Mouse (Mus musculus) limb, embryonic 13.5 days (tissue): Measurements from ENCODE around the gene Gm20924. TPM values are rescaled to one million over a fixed set of nuclear protein-coding genes. Genes with fewer than 3 reads are reported as not detected.
"Not testable (repeated sequence)": the region's sequence is repeated elsewhere in the genome, so short reads cannot be mapped to it uniquely, and the experiment has no call there.

Experiments used
- ATAC-seq: fragments of 200-750 bp; cut with Nextera tagmentation; 2 replicates; pipeline ENCODE4 v1.8.0; 2017; ENCODE audit warnings: low read depth, moderate number of reproducible peaks, moderate TSS enrichment; ENCODE audit not compliant: low FRiP score
- H3K27ac ChIP-seq: fragments of 300-500 bp; sonication (generic); 2 replicates; pipeline ENCODE4 v1.5.1; 2015; ENCODE audit warnings: inconsistent platforms, mild to moderate bottlenecking, moderate library complexity
- H3K27me3 ChIP-seq: fragments of 300-500 bp; sonication (generic); 2 replicates; pipeline ENCODE4 v1.6.1; 2015; ENCODE audit warnings: mild to moderate bottlenecking, inconsistent platforms
- H3K36me3 ChIP-seq: fragments of 300-500 bp; sonication (generic); 2 replicates; pipeline ENCODE4 v1.6.1; 2015; ENCODE audit warnings: inconsistent platforms, mild to moderate bottlenecking, moderate library complexity
- H3K4me1 ChIP-seq: fragments of 300-500 bp; sonication (generic); 2 replicates; pipeline ENCODE4 v1.6.1; 2015; ENCODE audit warnings: inconsistent platforms
- H3K4me2 ChIP-seq: fragments of 300-500 bp; sonication (generic); replicated peaks from 2 replicates; pipeline ENCODE4 v1.6.1; 2015; ENCODE audit warnings: inconsistent platforms, mild to moderate bottlenecking, moderate library complexity
- H3K4me3 ChIP-seq: fragments of 300-500 bp; sonication (generic); 2 replicates; pipeline ENCODE4 v1.5.1; 2015; ENCODE audit warnings: moderate library complexity, mild to moderate bottlenecking, inconsistent platforms
- H3K9ac ChIP-seq: fragments of 300-500 bp; sonication (generic); 2 replicates; pipeline ENCODE4 v1.6.1; 2015; ENCODE audit warnings: mild to moderate bottlenecking, inconsistent platforms
- H3K9me3 ChIP-seq: fragments of 300-500 bp; sonication (generic); 2 replicates; pipeline ENCODE4 v1.6.1; 2016; ENCODE audit warnings: inconsistent platforms
- WGBS: fragments of 180-500 bp; shearing (Covaris S2); methylation state at CpG from one replicate; pipeline ENCODE4 v1.1.7; 2015; 5-methylcytosine and 5-hydroxymethylcytosine counted together
- polyA plus RNA-seq: library from polyadenylated mRNA; unstranded; fragments of >200 nt; fragmentation: Nextera tagmentation; extraction: Ambion mirVana; gene quantifications from 2 replicates; pipeline ENCODE4 v1.2.1, GENCODE M21; 2015

The Gm20924 gene
- not detected in 2 replicates for polyA plus RNA-seq

- not testable (repeated sequence) for H3K4me1 ChIP-seq, H3K9me3 ChIP-seq, ATAC-seq, H3K4me3 ChIP-seq, H3K4me2 ChIP-seq, H3K36me3 ChIP-seq, H3K27me3 ChIP-seq, H3K9ac ChIP-seq, H3K27ac ChIP-seq
- no CpG with 5 or more reads among the region's 4 CpGs for WGBS
These were observed at the start of gene Gm20924 for GRCm38 (mm10) chrY:65207427-65207826. Gene Gm20924 (minus strand): TSS chrY:65207527.

Other genes with a start within 250 kb of the Gm20924 start
- not detected in 2 replicates for gene Gm20736, start 170.2 kb upstream of the Gm20924 start, polyA plus RNA-seq